Mouse (Mus musculus): ENCODE measurements around the gene Mrps6. TPM values are rescaled to one million over a fixed set of nuclear protein-coding genes. Genes with fewer than 3 reads are reported as not detected.

Mrps6 gene
- total and polyA plus RNA-seq, 3 experiments, result 28.4 to 93.4 (median 39.7) TPM

DNA sequence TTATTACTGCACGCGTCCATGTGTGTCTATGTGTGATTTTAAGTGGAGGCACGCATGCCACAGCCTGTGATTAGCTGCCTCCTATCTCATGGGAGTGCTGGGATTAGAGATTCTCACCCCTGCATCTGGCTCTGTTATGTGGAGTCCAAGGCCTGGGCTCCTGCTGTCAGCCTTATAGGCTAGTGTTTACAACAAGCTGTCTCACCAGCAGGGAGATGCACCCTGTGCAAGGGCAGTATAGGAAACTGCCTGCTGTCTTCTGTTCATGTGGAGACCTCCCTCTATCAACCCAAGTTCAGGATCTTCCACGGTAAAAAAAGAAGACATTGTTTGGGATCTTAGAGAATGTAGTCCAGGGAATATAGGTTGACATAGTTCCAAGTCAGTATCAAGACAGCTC, 92.9 kb downstream of the Mrps6 start:
- Histone ChIP-seq H3K9ac (ENCODE audit: insufficient read depth, low read depth) (no peak overlapping the region), H3K27me3 (replicated peaks) (no peaks in the 10 kb centered on the region), H3K27ac (ENCODE audit: insufficient read depth, low read depth) (no peak overlapping the region), H3K9me3 (replicated peaks; ENCODE audit: low read length) (no peaks in the 10 kb centered on the region), H3K4me1 (ENCODE audit: control insufficient read depth in 1 of 2, insufficient read depth in 2 of 2) (peaks cover 2 to 3% of the 10 kb centered on the region in 2 experiments; a peak in 2 of 4 replicates), H3K4me2 (ENCODE audit: insufficient read depth, low read depth, poor library complexity, severe bottlenecking) (no peak overlapping the region), H3K79me2 (replicated peaks; ENCODE audit: control insufficient read depth, extremely low read depth, insufficient read depth, poor library complexity, severe bottlenecking) (no peaks in the 10 kb centered on the region), H3K36me3 (replicated peaks in 1 of 2; ENCODE audit: control insufficient read depth in 1 of 2, insufficient read depth in 1 of 2, low read length in 1 of 2) (no peaks in the 10 kb centered on the region), H3K4me3 (replicated peaks in 1 of 3; ENCODE audit: low read depth in 2 of 3, low read length in 2 of 3, poor library complexity in 1 of 3) (no peak overlapping the region)
- no peak for DNase-seq (ENCODE audit: extremely low read depth)
- no peak for TF ChIP-seq MYC (IDR thresholded peaks at IDR 0.05; ENCODE audit: low read depth, low read length)
- TF ChIP-seq ZMIZ1 (IDR thresholded peaks at IDR 0.05; ENCODE audit: low read depth, low read length), result no peak
- no peak for TF ChIP-seq MEF2A (IDR thresholded peaks at IDR 0.05; ENCODE audit: borderline replicate concordance, low read depth, low read length)
- TF ChIP-seq SMC3 (IDR thresholded peaks at IDR 0.05; ENCODE audit: low read depth, low read length), result no peak
- TF ChIP-seq POLR2AphosphoS2 (IDR thresholded peaks at IDR 0.05; ENCODE audit: low read depth, low read length), result no peak
- TF ChIP-seq HCFC1 (IDR thresholded peaks at IDR 0.05; ENCODE audit: low read depth, low read length), result no peak
- no peak for TF ChIP-seq POLR2A (IDR thresholded peaks at IDR 0.05; ENCODE audit: low read depth, low read length)
- TF ChIP-seq EP300 (IDR thresholded peaks at IDR 0.05; ENCODE audit: low read length), result no peak
- TF ChIP-seq JUND (conservative IDR thresholded peaks at IDR 0.05; ENCODE audit: low read depth, low read length), result no peak
- no peak for TF ChIP-seq CTCF (conservative IDR thresholded peaks at IDR 0.05 in 1 of 2, IDR thresholded peaks at IDR 0.05 in 1 of 2; ENCODE audit: low read depth in 2 of 2, low read length in 2 of 2)
- dilution Hi-C loops (cut with MboI; ENCODE audit: extremely low pct_ligation_motif_present, extremely low pct_unique_long_range_greater_than_20kb, low sequenced_read_pairs) (no loop called here), in situ Hi-C loops (cut with MboI; ENCODE audit: low pct_ligation_motif_present, low pct_unique_long_range_greater_than_20kb, low sequenced_read_pairs) (no loop called here)

DNA sequence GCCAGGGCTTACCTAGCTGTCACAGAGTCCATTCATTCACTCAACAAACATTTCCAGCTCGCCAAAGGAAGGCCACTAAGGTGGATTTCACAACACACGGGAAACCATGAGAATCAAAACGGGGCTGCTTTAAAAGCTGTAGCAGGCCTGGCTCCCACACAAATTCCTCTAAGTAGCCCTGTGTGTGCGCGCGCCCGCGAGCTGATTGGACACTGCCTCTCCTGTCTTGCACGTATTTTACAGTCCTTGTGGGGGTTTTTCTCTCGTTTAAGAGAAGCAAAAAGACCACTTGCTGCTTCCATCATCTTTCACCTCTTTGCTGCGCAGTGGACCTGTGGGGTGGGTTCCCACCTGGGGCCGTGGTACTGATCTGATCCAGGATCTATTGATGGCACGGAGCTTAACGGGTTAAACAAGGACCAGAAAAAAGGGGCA, 100.0 kb downstream of the Mrps6 start:
- dilution Hi-C loops (cut with MboI; ENCODE audit: extremely low pct_ligation_motif_present, extremely low pct_unique_long_range_greater_than_20kb, low sequenced_read_pairs) (no loop called here), in situ Hi-C loops (cut with MboI; ENCODE audit: low pct_ligation_motif_present, low pct_unique_long_range_greater_than_20kb, low sequenced_read_pairs) (no loop called here)
- H3K27ac ChIP-seq (ENCODE audit: insufficient read depth, low read depth), result no peak overlapping the region

More for the DNA sequence above, 100.0 kb downstream of the Mrps6 start:
- DNase-seq (ENCODE audit: extremely low read depth), result no peak
- H3K4me2 ChIP-seq (ENCODE audit: insufficient read depth, low read depth, poor library complexity, severe bottlenecking), result no peak overlapping the region
- H3K36me3 ChIP-seq (replicated peaks in 1 of 2; ENCODE audit: control insufficient read depth in 1 of 2, insufficient read depth in 1 of 2, low read length in 1 of 2), result no peaks in the 10 kb centered on the region
- no peak overlapping the region for H3K9ac ChIP-seq (ENCODE audit: insufficient read depth, low read depth)
- no peaks in the 10 kb centered on the region for H3K79me2 ChIP-seq (replicated peaks; ENCODE audit: control insufficient read depth, extremely low read depth, insufficient read depth, poor library complexity, severe bottlenecking)
- TF ChIP-seq MXI1 (IDR thresholded peaks at IDR 0.05; ENCODE audit: low read depth, low read length) (no peak), ZMIZ1 (IDR thresholded peaks at IDR 0.05; ENCODE audit: low read depth, low read length) (no peak), UBTF (IDR thresholded peaks at IDR 0.05; ENCODE audit: low read depth, low read length) (no peak), TBP (conservative IDR thresholded peaks at IDR 0.05; ENCODE audit: low read depth, low read length) (no peak), USF2 (conservative IDR thresholded peaks at IDR 0.05; ENCODE audit: low read depth, low read length) (no peak), USF1 (IDR thresholded peaks at IDR 0.05; ENCODE audit: low read depth, low read length) (no peak), E2F4 (IDR thresholded peaks at IDR 0.05; ENCODE audit: insufficient replicate concordance, low read depth, low read length) (no peak), ZC3H11A (IDR thresholded peaks at IDR 0.05; ENCODE audit: low read depth, low read length) (no peak), ZNF384 (IDR thresholded peaks at IDR 0.05; ENCODE audit: low read depth, low read length) (no peak), NRF1 (IDR thresholded peaks at IDR 0.05; ENCODE audit: low read depth, low read length) (no peak), POLR2AphosphoS2 (IDR thresholded peaks at IDR 0.05; ENCODE audit: low read depth, low read length) (no peak), GABPA (IDR thresholded peaks at IDR 0.05; ENCODE audit: insufficient replicate concordance, low read depth, low read length) (no peak), JUND (conservative IDR thresholded peaks at IDR 0.05; ENCODE audit: low read depth, low read length) (no peak), KAT2A (IDR thresholded peaks at IDR 0.05; ENCODE audit: insufficient replicate concordance, low read length) (no peak), MAX (IDR thresholded peaks at IDR 0.05; ENCODE audit: low read length) (no peak), CHD2 (IDR thresholded peaks at IDR 0.05; ENCODE audit: low read length) (no peak), PAX5 (IDR thresholded peaks at IDR 0.05; ENCODE audit: low read length) (no peak), POLR2A (IDR thresholded peaks at IDR 0.05; ENCODE audit: low read depth, low read length) (no peak), ETS1 (conservative IDR thresholded peaks at IDR 0.05; ENCODE audit: low read depth, low read length) (no peak)
- peaks cover 2 to 13% of the 10 kb centered on the region in 2 experiments; a peak in 2 of 4 replicates for H3K4me1 ChIP-seq (ENCODE audit: control insufficient read depth in 1 of 2, insufficient read depth in 2 of 2)
- no peak overlapping the region for H3K4me3 ChIP-seq (replicated peaks in 1 of 3; ENCODE audit: low read depth in 2 of 3, low read length in 2 of 3, poor library complexity in 1 of 3)
- no peaks in the 10 kb centered on the region for H3K27me3 ChIP-seq (replicated peaks)
- no peaks in the 10 kb centered on the region for H3K9me3 ChIP-seq (replicated peaks; ENCODE audit: low read length)
